Mouse (Mus musculus) intestine, postnatal 0 days (tissue): ENCODE measurements at regions not wholly inside any gene's neighbourhood (a gene's known extent, or its start where the extent isn't known, plus 50 kb on each side); places are given as distances from the start of the nearest gene placed in this dataset.

Experiments
- ATAC-seq: fragments of 200-750 bp; cut with Nextera tagmentation; 2 replicates; pipeline ENCODE4 v1.8.0; 2017; ENCODE audit warnings: mild to moderate bottlenecking, moderate TSS enrichment, moderate library complexity
- H3K27ac ChIP-seq: fragments of 300-500 bp; sonication (generic); 2 replicates; pipeline ENCODE4 v1.5.1; 2014; ENCODE audit warnings: mild to moderate bottlenecking, low read depth, low read length, moderate library complexity
- H3K27me3 ChIP-seq: fragments of 300-500 bp; sonication (generic); replicated peaks from 2 replicates; pipeline ENCODE4 v1.6.1; 2014; ENCODE audit warnings: low read length, mixed read lengths; ENCODE audit not compliant: control insufficient read depth, insufficient read depth
- H3K36me3 ChIP-seq: fragments of 300-500 bp; sonication (generic); 2 replicates; pipeline ENCODE4 v1.6.1; 2014; ENCODE audit warnings: mild to moderate bottlenecking, moderate library complexity; ENCODE audit not compliant: control insufficient read depth, insufficient read depth
- H3K4me1 ChIP-seq: fragments of 300-500 bp; sonication (generic); replicated peaks from 2 replicates; pipeline ENCODE4 v1.6.1; 2014; ENCODE audit warnings: antibody characterized with exemption, low read length, mixed read lengths; ENCODE audit not compliant: control insufficient read depth, insufficient read depth
- H3K4me2 ChIP-seq: fragments of 300-500 bp; sonication (generic); replicated peaks from 2 replicates; pipeline ENCODE4 v1.6.1; 2014; ENCODE audit warnings: low read depth, mild to moderate bottlenecking, moderate library complexity
- H3K4me3 ChIP-seq: fragments of 300-500 bp; sonication (generic); 2 replicates; pipeline ENCODE4 v1.5.1; 2014; ENCODE audit warnings: low read depth, low read length
- H3K9ac ChIP-seq: fragments of 300-500 bp; sonication (generic); 2 replicates; pipeline ENCODE4 v1.6.1; 2014; ENCODE audit warnings: mild to moderate bottlenecking, low read depth, low read length
- H3K9me3 ChIP-seq: fragments of 300-500 bp; sonication (generic); 2 replicates; pipeline ENCODE4 v1.6.1; 2016; ENCODE audit warnings: mixed run types; ENCODE audit not compliant: control insufficient read depth
- CTCF ChIP-seq: sonication (generic); IDR thresholded peaks from 2 replicates; pipeline ENCODE4 v1.5.1; 2016; ENCODE audit warnings: low read depth, mild to moderate bottlenecking, control low read depth, antibody characterized with exemption, moderate library complexity
- WGBS: fragments of 180-500 bp; shearing (Covaris S2); extraction: QIAGEN DNeasy Blood & Tissue Kit; methylation state at CpG from one replicate; pipeline ENCODE4 v1.1.7; 2014; 5-methylcytosine and 5-hydroxymethylcytosine counted together

DNA sequence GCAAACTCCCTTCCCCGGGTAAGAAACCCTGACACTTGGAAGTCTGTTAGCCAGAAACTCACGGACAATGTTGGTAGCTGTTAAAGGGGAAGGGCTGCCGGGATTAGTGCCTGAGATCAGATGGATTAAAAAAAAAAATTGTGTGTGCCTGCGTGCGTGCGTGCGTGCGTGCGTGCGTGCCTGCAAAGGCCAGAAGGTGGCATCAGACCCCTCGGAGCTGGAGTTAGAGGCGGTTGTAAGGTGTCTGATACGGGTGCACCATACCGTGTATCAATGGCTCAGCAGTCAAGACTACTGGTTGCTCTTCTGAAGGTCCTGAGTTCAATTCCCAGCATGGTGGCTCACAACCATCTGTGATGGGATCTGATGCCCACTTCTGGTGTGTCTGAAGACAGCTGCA is 59.0 kb upstream of the Ccdc167 start:
- H3K4me3 ChIP-seq: no peak overlapping the region
- ATAC-seq: no peak
- no peaks in the 10 kb centered on the region for H3K36me3 ChIP-seq
- no peaks in the 10 kb centered on the region for H3K4me1 ChIP-seq
- no peak overlapping the region for H3K9ac ChIP-seq
- 85% methylated on average over 14 of the region's 14 CpGs for WGBS
- TF ChIP-seq CTCF: no peak
- no peaks in the 10 kb centered on the region for H3K9me3 ChIP-seq
- H3K4me2 ChIP-seq: no peak overlapping the region
- no peaks in the 10 kb centered on the region for H3K27me3 ChIP-seq
- H3K27ac ChIP-seq: no peak overlapping the region

DNA sequence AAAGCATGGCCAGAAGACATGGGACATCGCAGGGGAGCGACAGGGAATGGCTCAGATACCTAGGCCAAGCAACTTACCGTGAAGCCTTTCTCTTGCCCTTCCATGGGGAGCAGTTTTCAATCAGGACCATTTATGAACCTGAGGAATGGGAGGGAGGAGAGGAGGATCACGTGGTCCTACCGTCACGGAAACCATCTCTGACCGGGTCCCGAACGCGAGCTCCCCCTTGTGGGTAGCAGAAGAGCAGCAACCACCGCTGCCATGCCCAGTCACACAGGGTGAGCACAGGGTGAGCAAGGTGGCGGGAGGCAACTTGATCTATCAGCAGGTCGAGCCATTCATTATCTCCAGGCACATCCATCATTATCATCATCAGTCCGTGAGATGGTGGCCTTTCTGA is 56.5 kb upstream of the Ccdc167 start:
- Histone ChIP-seq H3K4me2 (no peak overlapping the region), H3K27ac (no peak overlapping the region), H3K9ac (no peak overlapping the region), H3K4me1 (no peaks in the 10 kb centered on the region), H3K36me3 (no peaks in the 10 kb centered on the region), H3K9me3 (no peaks in the 10 kb centered on the region), H3K4me3 (no peak overlapping the region), H3K27me3 (no peaks in the 10 kb centered on the region)
- peak; percentile 82 for TF ChIP-seq CTCF
- 20% methylated on average over 14 of the region's 14 CpGs for WGBS
- 0 out of 2 replicates have a peak, but pooled peaks have one; percentile 28 for ATAC-seq

- Histone ChIP-seq H3K9ac (no peak overlapping the region), H3K4me1 (no peaks in the 10 kb centered on the region), H3K36me3 (no peaks in the 10 kb centered on the region), H3K9me3 (no peaks in the 10 kb centered on the region), H3K4me3 (no peak overlapping the region), H3K4me2 (no peak overlapping the region), H3K27ac (no peak overlapping the region), H3K27me3 (no peaks in the 10 kb centered on the region)
- ATAC-seq: no peak
- TF ChIP-seq CTCF: no peak
- 62% methylated on average over 9 of the region's 9 CpGs for WGBS
Measured at GRCm38 (mm10) chr17:29770914-29771313, 54.1 kb upstream of the Ccdc167 start.

- Histone ChIP-seq H3K4me3 (no peak overlapping the region), H3K27me3 (no peaks in the 10 kb centered on the region), H3K36me3 (no peaks in the 10 kb centered on the region), H3K9ac (no peak overlapping the region), H3K4me2 (no peak overlapping the region), H3K9me3 (no peaks in the 10 kb centered on the region), H3K27ac (no peak overlapping the region), H3K4me1 (no peaks in the 10 kb centered on the region)
- no peak for TF ChIP-seq CTCF
- ATAC-seq: no peak
- WGBS: 70% methylated on average over 10 of the region's 10 CpGs
Measured at GRCm38 (mm10) chr17:29769631-29770030, 52.8 kb upstream of the Ccdc167 start.

DNA sequence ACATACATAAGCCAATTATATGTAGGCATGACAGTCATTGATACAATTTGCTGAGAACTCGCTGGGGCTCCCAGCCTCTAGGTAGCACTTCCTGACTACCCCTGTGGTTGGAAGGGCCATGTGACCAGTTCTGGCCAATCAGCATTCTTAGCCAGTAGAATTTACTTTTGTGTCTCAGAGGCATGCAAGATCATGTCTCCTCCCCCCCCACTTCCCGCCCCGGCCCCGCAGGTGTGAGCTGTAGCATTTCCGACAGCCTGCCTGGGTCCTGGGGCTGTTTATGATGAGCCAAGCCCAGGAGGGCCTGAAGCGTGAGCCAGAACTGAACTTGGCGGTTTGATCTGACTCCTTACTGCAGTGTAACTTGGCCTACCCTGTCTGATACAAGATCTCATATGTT is 52.3 kb upstream of the Ccdc167 start:
- H3K27me3 ChIP-seq: no peaks in the 10 kb centered on the region
- H3K9ac ChIP-seq: no peak overlapping the region
- H3K4me1 ChIP-seq: no peaks in the 10 kb centered on the region
- no peak overlapping the region for H3K4me2 ChIP-seq
- no peak overlapping the region for H3K4me3 ChIP-seq
- H3K9me3 ChIP-seq: no peaks in the 10 kb centered on the region
- ATAC-seq: no peak
- no peaks in the 10 kb centered on the region for H3K36me3 ChIP-seq
- TF ChIP-seq CTCF: no peak
- 48% methylated on average over 7 of the region's 7 CpGs for WGBS
- no peak overlapping the region for H3K27ac ChIP-seq

DNA sequence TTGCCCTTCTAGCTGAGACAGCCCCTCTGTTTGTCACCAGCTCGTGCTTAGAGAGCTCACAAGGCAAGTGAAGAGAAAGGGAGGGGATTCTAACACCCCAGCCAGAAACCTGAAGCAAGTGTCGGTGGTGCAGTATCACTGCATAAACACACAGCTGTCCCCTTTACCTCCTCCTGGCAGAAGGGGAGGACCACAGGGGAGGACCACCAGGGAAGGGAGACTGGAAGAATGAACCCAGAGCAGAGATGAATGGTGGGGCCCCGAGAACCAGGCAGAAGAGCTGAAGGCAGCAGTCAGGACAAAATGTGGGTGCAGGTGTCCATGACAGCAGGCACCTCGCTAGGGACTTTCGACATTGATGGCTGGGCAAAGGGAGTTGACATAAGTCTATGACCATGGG is 51.8 kb upstream of the Ccdc167 start:
- Histone ChIP-seq H3K9me3 (no peaks in the 10 kb centered on the region), H3K9ac (no peak overlapping the region), H3K4me3 (no peak overlapping the region), H3K27ac (no peak overlapping the region), H3K27me3 (no peaks in the 10 kb centered on the region), H3K4me1 (no peaks in the 10 kb centered on the region), H3K4me2 (no peak overlapping the region), H3K36me3 (no peaks in the 10 kb centered on the region)
- no peak for TF ChIP-seq CTCF
- WGBS: 69% methylated on average over 5 of the region's 5 CpGs
- ATAC-seq: no peak
